Mouse (Mus musculus): ENCODE data around the gene Polr3k. TPM values are rescaled to one million over a fixed set of nuclear protein-coding genes. Genes with fewer than 3 reads are reported as not detected.
A peak's percentile ranks its signal among the peaks of the same experiment; 100 is the strongest.

The Polr3k gene
- polyA plus RNA-seq, 1 experiment: 1.4 TPM

- TF ChIP-seq CTCF (IDR thresholded peaks at IDR 0.05; ENCODE audit: extremely low read depth, insufficient read length, insufficient replicate concordance, low read depth, low read length) (no peak), POLR2A (IDR thresholded peaks at IDR 0.05; ENCODE audit: low read depth, low read length) (no peak; the same call in 1 of the 2 replicates)
- Histone ChIP-seq H3K4me3 (ENCODE audit: low read depth, low read length) (peak overlapping the region; percentile 80), H3K27ac (ENCODE audit: insufficient read depth, low read depth, low read length) (peak overlapping the region; percentile 26; the same call in 1 of the 2 replicates), H3K4me1 (ENCODE audit: control insufficient read depth, insufficient read depth, insufficient read length, low read length) (0 out of 2 replicates have a peak, but pooled peaks cover 3% of the 10 kb centered on the region), H3K36me3 (ENCODE audit: control insufficient read depth, insufficient read depth, low read length) (peaks cover 5% of the 10 kb centered on the region), H3K27me3 (ENCODE audit: control insufficient read depth, insufficient read depth, low read length) (no peaks in the 10 kb centered on the region)
- under 1% methylated on average over 22 of the region's 22 CpGs for WGBS
Measured at GRCm38 (mm10) chr2:181864536-181864860, 361 bp downstream of the Polr3k start.

GRCm38 (mm10) chr2:181866931-181867330 is 2.8 kb downstream of the Polr3k start:
- WGBS: 43% methylated on average over 5 of the region's 5 CpGs
- Histone ChIP-seq H3K27ac (ENCODE audit: insufficient read depth, low read depth, low read length) (no peak overlapping the region), H3K4me1 (ENCODE audit: control insufficient read depth, insufficient read depth, insufficient read length, low read length) (0 out of 2 replicates have a peak, but pooled peaks cover 3% of the 10 kb centered on the region), H3K4me3 (ENCODE audit: low read depth, low read length) (no peak overlapping the region), H3K27me3 (ENCODE audit: control insufficient read depth, insufficient read depth, low read length) (no peaks in the 10 kb centered on the region), H3K36me3 (ENCODE audit: control insufficient read depth, insufficient read depth, low read length) (peaks cover 7% of the 10 kb centered on the region)
- TF ChIP-seq POLR2A (IDR thresholded peaks at IDR 0.05; ENCODE audit: low read depth, low read length): no peak
- peak; percentile 24; the same call in 1 of the 2 replicates for TF ChIP-seq CTCF (IDR thresholded peaks at IDR 0.05; ENCODE audit: extremely low read depth, insufficient read length, insufficient replicate concordance, low read depth, low read length)

GRCm38 (mm10) chr2:181871039-181871438 is 6.9 kb downstream of the Polr3k start:
- Histone ChIP-seq H3K27ac (ENCODE audit: insufficient read depth, low read depth, low read length) (no peak overlapping the region), H3K27me3 (ENCODE audit: control insufficient read depth, insufficient read depth, low read length) (no peaks in the 10 kb centered on the region), H3K4me1 (ENCODE audit: control insufficient read depth, insufficient read depth, insufficient read length, low read length) (no peaks in the 10 kb centered on the region), H3K4me3 (ENCODE audit: low read depth, low read length) (no peak overlapping the region), H3K36me3 (ENCODE audit: control insufficient read depth, insufficient read depth, low read length) (peaks cover 9% of the 10 kb centered on the region)
- TF ChIP-seq POLR2A (IDR thresholded peaks at IDR 0.05; ENCODE audit: low read depth, low read length) (no peak), CTCF (IDR thresholded peaks at IDR 0.05; ENCODE audit: extremely low read depth, insufficient read length, insufficient replicate concordance, low read depth, low read length) (no peak)
- WGBS: 92% methylated on average over 2 of the region's 2 CpGs

GRCm38 (mm10) chr2:181878903-181879302 is 14.8 kb downstream of the Polr3k start:
- H3K27me3 ChIP-seq (ENCODE audit: control insufficient read depth, insufficient read depth, low read length): no peaks in the 10 kb centered on the region
- no peaks in the 10 kb centered on the region; the same call in 1 of the 2 replicates for H3K4me1 ChIP-seq (ENCODE audit: control insufficient read depth, insufficient read depth, insufficient read length, low read length)
- 69% methylated on average over 1 of the region's 1 CpGs for WGBS
- TF ChIP-seq POLR2A (IDR thresholded peaks at IDR 0.05; ENCODE audit: low read depth, low read length): no peak
- TF ChIP-seq CTCF (IDR thresholded peaks at IDR 0.05; ENCODE audit: extremely low read depth, insufficient read length, insufficient replicate concordance, low read depth, low read length): no peak
- H3K4me3 ChIP-seq (ENCODE audit: low read depth, low read length): no peak overlapping the region
- no peak overlapping the region for H3K27ac ChIP-seq (ENCODE audit: insufficient read depth, low read depth, low read length)
- peaks cover under 1% of the 10 kb centered on the region; the same call in 1 of the 2 replicates for H3K36me3 ChIP-seq (ENCODE audit: control insufficient read depth, insufficient read depth, low read length)

- Histone ChIP-seq H3K4me3 (ENCODE audit: low read depth, low read length) (no peak overlapping the region), H3K27me3 (ENCODE audit: control insufficient read depth, insufficient read depth, low read length) (no peaks in the 10 kb centered on the region), H3K4me1 (ENCODE audit: control insufficient read depth, insufficient read depth, insufficient read length, low read length) (no peaks in the 10 kb centered on the region; the same call in 1 of the 2 replicates), H3K36me3 (ENCODE audit: control insufficient read depth, insufficient read depth, low read length) (no peaks in the 10 kb centered on the region), H3K27ac (ENCODE audit: insufficient read depth, low read depth, low read length) (no peak overlapping the region)
- TF ChIP-seq POLR2A (IDR thresholded peaks at IDR 0.05; ENCODE audit: low read depth, low read length) (no peak), CTCF (IDR thresholded peaks at IDR 0.05; ENCODE audit: extremely low read depth, insufficient read length, insufficient replicate concordance, low read depth, low read length) (no peak)
- WGBS: 27% methylated on average over 3 of the region's 3 CpGs
Measured at GRCm38 (mm10) chr2:181883022-181883749, 19.0 kb downstream of the Polr3k start.

GRCm38 (mm10) chr2:181917861-181918260 is 53.7 kb downstream of the Polr3k start:
- Histone ChIP-seq H3K4me1 (ENCODE audit: control insufficient read depth, insufficient read depth, insufficient read length, low read length) (no peaks in the 10 kb centered on the region), H3K36me3 (ENCODE audit: control insufficient read depth, insufficient read depth, low read length) (no peaks in the 10 kb centered on the region), H3K4me3 (ENCODE audit: low read depth, low read length) (no peak overlapping the region), H3K27ac (ENCODE audit: insufficient read depth, low read depth, low read length) (no peak overlapping the region), H3K27me3 (ENCODE audit: control insufficient read depth, insufficient read depth, low read length) (no peaks in the 10 kb centered on the region)
- WGBS: 48% methylated on average over 3 of the region's 3 CpGs
- no peak for TF ChIP-seq POLR2A (IDR thresholded peaks at IDR 0.05; ENCODE audit: low read depth, low read length)
- no peak for TF ChIP-seq CTCF (IDR thresholded peaks at IDR 0.05; ENCODE audit: extremely low read depth, insufficient read length, insufficient replicate concordance, low read depth, low read length)

GRCm38 (mm10) chr2:181918501-181918900 is 54.4 kb downstream of the Polr3k start:
- TF ChIP-seq CTCF (IDR thresholded peaks at IDR 0.05; ENCODE audit: extremely low read depth, insufficient read length, insufficient replicate concordance, low read depth, low read length) (no peak), POLR2A (IDR thresholded peaks at IDR 0.05; ENCODE audit: low read depth, low read length) (no peak)

More at GRCm38 (mm10) chr2:181918501-181918900, 54.4 kb downstream of the Polr3k start:
- WGBS: 54% methylated on average over 3 of the region's 3 CpGs
- H3K27me3 ChIP-seq (ENCODE audit: control insufficient read depth, insufficient read depth, low read length): no peaks in the 10 kb centered on the region
- H3K4me3 ChIP-seq (ENCODE audit: low read depth, low read length): no peak overlapping the region
- H3K27ac ChIP-seq (ENCODE audit: insufficient read depth, low read depth, low read length): no peak overlapping the region
- H3K36me3 ChIP-seq (ENCODE audit: control insufficient read depth, insufficient read depth, low read length): no peaks in the 10 kb centered on the region
- no peaks in the 10 kb centered on the region for H3K4me1 ChIP-seq (ENCODE audit: control insufficient read depth, insufficient read depth, insufficient read length, low read length)

Other genes starting within 250 kb of the Polr3k start
- 0.29 and 0.42 TPM in 2 replicates for gene Gm29797, start 207.3 kb upstream of the Polr3k start, polyA plus RNA-seq (2012; rRNA removed)
- gene Sox18, start 192.7 kb upstream of the Polr3k start, polyA plus RNA-seq (2012; rRNA removed): 39.0 and 59.8 TPM in 2 replicates
- gene Tcea2, start 184.0 kb upstream of the Polr3k start, polyA plus RNA-seq (2012; rRNA removed): 4.3 and 5.2 TPM in 2 replicates
- gene Rgs19, start 170.4 kb upstream of the Polr3k start, polyA plus RNA-seq (2012; rRNA removed): 19.9 and 24.1 TPM in 2 replicates
- not detected in 2 replicates for gene Lkaaear1, start 165.9 kb upstream of the Polr3k start, polyA plus RNA-seq (2012; rRNA removed)
- 0.11 and 0.19 TPM in 2 replicates for gene Oprl1, start 149.3 kb upstream of the Polr3k start, polyA plus RNA-seq (2012; rRNA removed)
- 0.63 and 0.77 TPM in 2 replicates for gene Myt1, start 101.0 kb upstream of the Polr3k start, polyA plus RNA-seq (2012; rRNA removed)
- gene Pcmtd2, start 26.5 kb upstream of the Polr3k start, polyA plus RNA-seq (2012; rRNA removed): 4.5 and 7.6 TPM in 2 replicates
- not detected in 2 replicates for gene Gm14496, start 126.8 kb downstream of the Polr3k start, polyA plus RNA-seq (2012; rRNA removed)

Measured in small intestine, adult 2 months (tissue).